Mouse (Mus musculus) liver, embryonic 14.5 days (tissue): ENCODE results near the gene Ninl. TPM values are rescaled to one million over a fixed set of nuclear protein-coding genes. Genes with fewer than 3 reads are reported as not detected.

Experiments
- ATAC-seq: fragments of 200-750 bp; cut with Nextera tagmentation; 2 replicates; pipeline ENCODE4 v1.8.0; 2017; ENCODE audit warnings: moderate number of reproducible peaks, mild to moderate bottlenecking, moderate library complexity; ENCODE audit not compliant: insufficient read depth
- DNase-seq, 3 experiments: peaks; one replicate each; pipeline ENCODE4 v3.0.0-alpha.2; 2012 to 2013; ENCODE audit warnings: low read depth in 3 of 3, low spot score in 3 of 3
- H3K27ac ChIP-seq: fragments of 300-500 bp; sonication (generic); 2 replicates; pipeline ENCODE4 v1.5.1; 2014; ENCODE audit warnings: moderate library complexity, mild to moderate bottlenecking, control low read depth, inconsistent platforms
- H3K27me3 ChIP-seq: fragments of 300-500 bp; sonication (generic); 2 replicates; pipeline ENCODE4 v1.6.1; 2014; ENCODE audit warnings: mild to moderate bottlenecking, low read length, moderate library complexity; ENCODE audit not compliant: control insufficient read depth, insufficient read depth
- H3K36me3 ChIP-seq: fragments of 300-500 bp; sonication (generic); replicated peaks from 2 replicates; pipeline ENCODE4 v1.6.1; 2014; ENCODE audit warnings: low read depth; ENCODE audit not compliant: control insufficient read depth, insufficient read depth
- H3K4me1 ChIP-seq, 2 experiments: fragments of 200-500 bp in 1 of 2; fragments of 300-500 bp in 1 of 2; sonication (generic) in 1 of 2; replicated peaks; 2 replicates each; pipeline ENCODE4 v1.6.1; 2012 to 2014; ENCODE audit warnings: antibody characterized with exemption in 1 of 2, inconsistent platforms in 1 of 2, low read length in 1 of 2; ENCODE audit not compliant: control insufficient read depth in 2 of 2, insufficient read depth in 2 of 2
- H3K4me2 ChIP-seq: fragments of 300-500 bp; sonication (generic); 2 replicates; pipeline ENCODE4 v1.6.1; 2014; ENCODE audit warnings: low read depth, mild to moderate bottlenecking, control low read depth, moderate library complexity
- H3K4me3 ChIP-seq, 2 experiments: fragments of 200-500 bp in 1 of 2; fragments of 300-500 bp in 1 of 2; sonication (generic) in 1 of 2; 2 replicates each; pipeline ENCODE4 v1.5.1; 2012 to 2014; ENCODE audit warnings: low read depth in 2 of 2, low read length in 2 of 2, mild to moderate bottlenecking in 2 of 2, control low read depth in 1 of 2, inconsistent platforms in 1 of 2, moderate library complexity in 1 of 2; ENCODE audit not compliant: insufficient read depth in 1 of 2
- H3K9ac ChIP-seq: fragments of 300-500 bp; sonication (generic); replicated peaks from 2 replicates; pipeline ENCODE4 v1.6.1; 2014; ENCODE audit warnings: mild to moderate bottlenecking, control low read depth, moderate library complexity
- H3K9me3 ChIP-seq: fragments of 300-500 bp; sonication (generic); 2 replicates; pipeline ENCODE4 v1.6.1; 2016; ENCODE audit warnings: low read length, mixed read lengths; ENCODE audit not compliant: control insufficient read depth
- CTCF ChIP-seq: IDR thresholded peaks from 2 replicates; pipeline ENCODE4 v1.5.1; 2016; ENCODE audit warnings: antibody characterized with exemption, low read depth, control low read depth
- EP300 ChIP-seq: IDR thresholded peaks from 2 replicates; pipeline ENCODE4 v1.6.1; 2016; ENCODE audit warnings: antibody characterized with exemption, low read depth
- WGBS: fragments of 180-500 bp; shearing (Covaris S2); extraction: QIAGEN DNeasy Blood & Tissue Kit; methylation state at CpG from one replicate; pipeline ENCODE4 v1.1.7; 2014; ENCODE audit not compliant: insufficient replicate concordance; 5-methylcytosine and 5-hydroxymethylcytosine counted together
- polyA plus RNA-seq, 2 experiments: library from polyadenylated mRNA; depleted of rRNA in 1 of 2; stranded (reverse) in 1 of 2; unstranded in 1 of 2; fragments of >200 nt; fragmentation: Nextera tagmentation in 1 of 2; extraction: Ambion mirVana in 1 of 2; gene quantifications; 2 replicates each; pipeline versions ENCODE4 v1.2.1 to v1.2.3; 2012 to 2014

The Ninl gene
- polyA plus RNA-seq, 2 experiments: 7.0 to 17.3 TPM

DNA sequence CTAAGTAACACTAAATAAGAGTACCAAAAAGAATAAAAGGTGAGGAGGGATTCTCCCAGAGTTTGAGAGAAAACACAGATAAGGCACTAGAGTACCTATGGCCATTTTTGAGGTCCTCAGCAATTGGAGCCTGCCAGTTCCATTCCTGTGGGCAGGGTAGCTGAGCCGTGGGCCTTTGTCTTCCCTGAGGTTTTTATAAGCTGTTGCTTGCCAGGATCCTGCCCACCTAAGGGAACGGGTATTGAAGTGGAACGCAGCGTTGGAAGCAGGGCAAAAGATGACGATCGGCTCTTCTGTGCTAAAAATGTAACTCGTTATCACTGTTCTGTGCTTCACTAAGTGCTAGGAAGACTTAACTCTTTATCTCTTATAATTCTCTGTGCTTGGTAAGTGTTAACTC lies 115.7 kb downstream of the Ninl start:
- H3K27me3 ChIP-seq: no peaks in the 10 kb centered on the region
- ATAC-seq (no peak), DNase-seq (no peak)
- no peak overlapping the region for H3K4me2 ChIP-seq
- no peak overlapping the region for H3K9ac ChIP-seq
- no peaks in the 10 kb centered on the region; a peak in 1 of 4 replicates for H3K4me1 ChIP-seq
- no peaks in the 10 kb centered on the region for H3K9me3 ChIP-seq
- TF ChIP-seq CTCF: no peak
- no peak for TF ChIP-seq EP300
- H3K36me3 ChIP-seq: peaks cover 24% of the 10 kb centered on the region
- no peak overlapping the region for H3K4me3 ChIP-seq
- WGBS: 48% methylated on average over 7 of the region's 7 CpGs
- no peak overlapping the region for H3K27ac ChIP-seq

DNA sequence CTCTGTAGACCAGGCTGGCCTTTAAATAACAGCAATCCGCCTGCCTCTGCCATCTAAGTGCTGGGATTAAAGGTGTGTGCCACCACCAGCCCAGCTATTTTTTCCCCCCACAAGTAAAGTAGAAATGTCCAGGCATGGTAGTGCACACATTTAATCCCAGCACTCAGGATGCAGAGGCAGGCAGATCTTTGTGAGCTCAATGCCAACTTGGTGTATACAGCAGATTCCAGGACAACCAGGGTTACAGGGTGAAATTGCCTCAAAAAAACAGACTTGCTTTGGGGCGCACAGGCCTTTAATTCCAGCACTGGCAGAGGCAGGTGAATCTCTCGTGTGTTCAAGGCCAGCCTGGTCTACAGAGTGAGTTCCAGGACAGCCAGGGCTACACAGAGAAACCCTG lies 116.2 kb downstream of the Ninl start:
- Histone ChIP-seq H3K9me3 (no peaks in the 10 kb centered on the region), H3K27me3 (no peaks in the 10 kb centered on the region), H3K4me2 (no peak overlapping the region), H3K4me3 (no peak overlapping the region), H3K9ac (no peak overlapping the region), H3K36me3 (peaks cover 26% of the 10 kb centered on the region), H3K4me1 (no peaks in the 10 kb centered on the region; a peak in 1 of 4 replicates), H3K27ac (no peak overlapping the region)
- WGBS: 77% methylated on average over 3 of the region's 3 CpGs
- TF ChIP-seq EP300 (no peak), CTCF (no peak)
- DNase-seq (no peak), ATAC-seq (no peak)

DNA sequence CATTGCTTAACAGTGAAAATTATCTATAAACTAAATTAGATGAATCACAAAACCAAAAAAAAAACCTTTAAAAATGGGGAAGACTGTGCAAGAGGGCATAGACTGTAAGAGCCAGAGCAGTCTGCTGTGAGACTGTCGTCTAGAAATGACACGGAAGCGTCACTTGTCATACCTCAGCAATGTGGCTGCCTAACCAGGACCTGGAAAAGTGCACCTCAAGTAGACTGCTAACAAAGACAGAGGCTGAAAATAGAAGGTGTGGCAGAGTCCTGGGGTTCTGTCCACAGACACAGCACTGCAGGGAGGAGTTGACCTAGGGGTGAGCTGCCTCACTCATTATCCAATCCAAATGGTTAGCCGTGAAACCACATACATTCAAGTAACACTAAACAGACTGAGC lies 117.0 kb downstream of the Ninl start:
- H3K4me3 ChIP-seq: no peak overlapping the region
- H3K9me3 ChIP-seq: no peaks in the 10 kb centered on the region
- WGBS: 87% methylated on average over 4 of the region's 4 CpGs
- peaks cover 21% of the 10 kb centered on the region for H3K36me3 ChIP-seq
- TF ChIP-seq EP300 (no peak), CTCF (no peak)
- H3K9ac ChIP-seq: no peak overlapping the region
- no peaks in the 10 kb centered on the region for H3K27me3 ChIP-seq
- DNase-seq (no peak), ATAC-seq (no peak)
- no peaks in the 10 kb centered on the region; a peak in 1 of 4 replicates for H3K4me1 ChIP-seq
- H3K4me2 ChIP-seq: no peak overlapping the region
- H3K27ac ChIP-seq: no peak overlapping the region

DNA sequence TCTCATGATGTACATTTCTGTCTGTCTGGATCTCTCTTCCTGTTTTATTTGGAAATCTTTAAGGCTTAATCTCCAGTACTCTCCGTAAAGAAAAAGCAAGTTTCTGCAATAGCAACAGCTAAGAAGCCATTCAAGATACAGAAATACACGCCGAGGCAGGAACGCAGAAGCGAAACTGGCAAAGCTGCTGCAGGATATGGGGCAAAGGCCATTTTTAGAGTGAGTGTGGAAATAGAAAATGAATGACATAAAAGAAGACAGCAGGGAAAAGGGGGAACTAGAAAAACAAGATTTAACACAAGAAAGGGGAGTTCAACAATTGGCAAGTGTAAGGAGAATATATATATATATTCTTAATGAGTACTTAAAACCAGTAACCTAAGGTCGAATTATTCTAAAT lies 117.5 kb downstream of the Ninl start:
- no peak overlapping the region for H3K27ac ChIP-seq

DNA sequence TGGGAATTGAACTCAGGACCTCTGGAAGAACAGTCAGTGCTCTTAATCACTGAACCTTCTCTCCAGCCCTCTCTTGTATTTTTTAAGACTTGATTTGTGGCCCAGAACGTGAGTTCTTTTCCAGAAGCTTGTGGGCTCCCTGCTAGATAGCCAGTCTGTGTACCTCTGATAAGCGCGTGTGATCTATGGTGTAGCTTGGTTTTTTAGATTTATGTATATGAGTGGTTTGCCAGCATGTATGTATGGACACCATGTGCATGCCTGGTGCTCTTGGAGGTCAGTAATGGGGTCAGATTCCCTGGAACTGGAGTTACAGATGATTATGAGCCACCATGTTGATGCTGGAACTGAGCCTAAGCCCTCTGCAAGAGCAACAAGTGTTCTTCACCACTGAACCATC lies 118.6 kb downstream of the Ninl start:
- Histone ChIP-seq H3K27me3 (no peaks in the 10 kb centered on the region), H3K4me3 (no peak overlapping the region), H3K9me3 (no peaks in the 10 kb centered on the region), H3K36me3 (peaks cover 22% of the 10 kb centered on the region), H3K4me1 (peaks cover 0 to 3% of the 10 kb centered on the region in 2 experiments; a peak in 2 of 4 replicates), H3K4me2 (no peak overlapping the region), H3K27ac (no peak overlapping the region), H3K9ac (no peak overlapping the region)
- no peak for DNase-seq
- no peak for ATAC-seq
- no peak for TF ChIP-seq EP300
- TF ChIP-seq CTCF: no peak
- WGBS: 51% methylated on average over 3 of the region's 3 CpGs

More for the DNA sequence above, 117.5 kb downstream of the Ninl start:
- Histone ChIP-seq H3K27me3 (no peaks in the 10 kb centered on the region), H3K4me3 (no peak overlapping the region), H3K4me2 (no peak overlapping the region), H3K4me1 (no peaks in the 10 kb centered on the region; a peak in 1 of 4 replicates), H3K9me3 (no peaks in the 10 kb centered on the region), H3K9ac (no peak overlapping the region), H3K36me3 (peaks cover 22% of the 10 kb centered on the region)
- TF ChIP-seq CTCF (no peak), EP300 (no peak)
- WGBS: 81% methylated on average over 6 of the region's 6 CpGs
- ATAC-seq (no peak), DNase-seq (no peak)
